Mouse (Mus musculus) neural tube, embryonic 12.5 days (tissue): ENCODE results near the gene Ugt1a6a. TPM values are rescaled to one million over a fixed set of nuclear protein-coding genes. Genes with fewer than 3 reads are reported as not detected.
"Not testable (repeated sequence)": the region's sequence is repeated elsewhere in the genome, so short reads cannot be mapped to it uniquely, and the experiment has no call there.

Source experiments
- ATAC-seq: fragments of 200-750 bp; cut with Nextera tagmentation; 2 replicates; pipeline ENCODE4 v1.8.0; 2017; ENCODE audit warnings: low read depth, mild to moderate bottlenecking, moderate TSS enrichment, moderate library complexity; ENCODE audit not compliant: low FRiP score
- H3K27ac ChIP-seq: fragments of 300-500 bp; sonication (generic); 2 replicates; pipeline ENCODE4 v1.5.1; 2016
- H3K27me3 ChIP-seq: fragments of 300-500 bp; sonication (generic); replicated peaks from 2 replicates; pipeline ENCODE4 v1.6.1; 2016; ENCODE audit warnings: mild to moderate bottlenecking
- H3K36me3 ChIP-seq: fragments of 300-500 bp; sonication (generic); 2 replicates; pipeline ENCODE4 v1.6.1; 2016; ENCODE audit warnings: mild to moderate bottlenecking
- H3K4me1 ChIP-seq: fragments of 300-500 bp; sonication (generic); 2 replicates; pipeline ENCODE4 v1.6.1; 2016
- H3K4me2 ChIP-seq: fragments of 300-500 bp; sonication (generic); replicated peaks from 2 replicates; pipeline ENCODE4 v1.6.1; 2016; ENCODE audit warnings: mild to moderate bottlenecking
- H3K4me3 ChIP-seq: fragments of 300-500 bp; sonication (generic); 2 replicates; pipeline ENCODE4 v1.5.1; 2016
- H3K9ac ChIP-seq: fragments of 300-500 bp; sonication (generic); 2 replicates; pipeline ENCODE4 v1.6.1; 2016; ENCODE audit warnings: mild to moderate bottlenecking
- H3K9me3 ChIP-seq: fragments of 300-500 bp; sonication (generic); 2 replicates; pipeline ENCODE4 v1.6.1; 2016; ENCODE audit warnings: mild to moderate bottlenecking
- WGBS: fragments of 180-500 bp; shearing (Covaris S2); methylation state at CpG from one replicate; pipeline ENCODE4 v1.1.7; 2016; 5-methylcytosine and 5-hydroxymethylcytosine counted together
- polyA plus RNA-seq: library from polyadenylated mRNA; unstranded; fragments of >200 nt; fragmentation: Nextera tagmentation; extraction: Ambion mirVana; gene quantifications from 2 replicates; pipeline ENCODE4 v1.2.1, GENCODE M21; 2016

Gene Ugt1a6a
- polyA plus RNA-seq = 0.09 and 0.65 TPM in 2 replicates

- H3K27me3 ChIP-seq, H3K4me1 ChIP-seq, H3K36me3 ChIP-seq, H3K9ac ChIP-seq, H3K4me3 ChIP-seq, H3K9me3 ChIP-seq, H3K27ac ChIP-seq, ATAC-seq, H3K4me2 ChIP-seq: not testable (repeated sequence)
- WGBS = 62% methylated on average over 5 of the region's 5 CpGs
Measured at GRCm38 (mm10) chr1:88134457-88135011, at the start of gene Ugt1a6a. Ugt1a6a (plus strand) TSS chr1:88134809.

- no peaks in the 10 kb centered on the region for H3K4me1 ChIP-seq
- 69% methylated on average over 1 of the region's 1 CpGs for WGBS
- H3K36me3 ChIP-seq = no peaks in the 10 kb centered on the region
- H3K9me3 ChIP-seq = no peaks in the 10 kb centered on the region
- ATAC-seq = no peak
- no peak overlapping the region for H3K27ac ChIP-seq
- no peak overlapping the region for H3K4me2 ChIP-seq
- H3K9ac ChIP-seq = no peak overlapping the region
- H3K27me3 ChIP-seq = no peaks in the 10 kb centered on the region
- H3K4me3 ChIP-seq = no peak overlapping the region
Measured at GRCm38 (mm10) chr1:88086125-88086524, 48.5 kb upstream of the Ugt1a6a start.

GRCm38 (mm10) chr1:88087513-88087912 is 47.1 kb upstream of the Ugt1a6a start, which contains the start of gene Ugt1a8:
Ugt1a8 (plus strand) TSS chr1:88087813.
- no peaks in the 10 kb centered on the region for H3K36me3 ChIP-seq
- no peak for ATAC-seq
- H3K9ac ChIP-seq = no peak within 1 kb of the TSS
- WGBS = 80% methylated on average over 3 of the region's 3 CpGs
- no peak within 1 kb of the TSS for H3K27ac ChIP-seq
- no peaks in the 10 kb centered on the region for H3K9me3 ChIP-seq
- no peaks in the 10 kb centered on the region for H3K27me3 ChIP-seq
- no peak within 1 kb of the TSS for H3K4me3 ChIP-seq
- H3K4me2 ChIP-seq = no peak within 1 kb of the TSS
- no peaks in the 10 kb centered on the region for H3K4me1 ChIP-seq

GRCm38 (mm10) chr1:88092341-88092740 is 42.3 kb upstream of the Ugt1a6a start:
- Histone ChIP-seq H3K27ac (no peak overlapping the region), H3K36me3 (no peaks in the 10 kb centered on the region), H3K9me3 (no peaks in the 10 kb centered on the region), H3K27me3 (no peaks in the 10 kb centered on the region), H3K4me3 (no peak overlapping the region), H3K4me1 (no peaks in the 10 kb centered on the region), H3K9ac (no peak overlapping the region), H3K4me2 (no peak overlapping the region)
- ATAC-seq = no peak

GRCm38 (mm10) chr1:88094270-88094676 is 40.3 kb upstream of the Ugt1a6a start:
- not testable (repeated sequence) for H3K4me2 ChIP-seq, H3K9me3 ChIP-seq, H3K4me1 ChIP-seq, H3K4me3 ChIP-seq, H3K27ac ChIP-seq, H3K9ac ChIP-seq, H3K36me3 ChIP-seq, ATAC-seq, H3K27me3 ChIP-seq
- whole genome bisulfite sequencing = 82% methylated on average over 3 of the region's 3 CpGs

GRCm38 (mm10) chr1:88094941-88095492 is 39.6 kb upstream of the Ugt1a6a start, which contains the start of gene Ugt1a7c:
Ugt1a7c (plus strand) TSS chr1:88095062.
- no peak within 1 kb of the TSS for H3K4me2 ChIP-seq
- WGBS = 52% methylated on average over 10 of the region's 10 CpGs
- H3K36me3 ChIP-seq = no peaks in the 10 kb centered on the region
- H3K27ac ChIP-seq = no peak within 1 kb of the TSS
- H3K9me3 ChIP-seq = no peaks in the 10 kb centered on the region
- H3K4me1 ChIP-seq = no peaks in the 10 kb centered on the region
- no peaks in the 10 kb centered on the region for H3K27me3 ChIP-seq
- no peak within 1 kb of the TSS for H3K4me3 ChIP-seq
- H3K9ac ChIP-seq = no peak within 1 kb of the TSS
- ATAC-seq = no peak

- not testable (repeated sequence) for H3K27me3 ChIP-seq, H3K4me3 ChIP-seq, H3K4me2 ChIP-seq, H3K9ac ChIP-seq, H3K4me1 ChIP-seq, H3K9me3 ChIP-seq, H3K36me3 ChIP-seq, H3K27ac ChIP-seq, ATAC-seq
- WGBS = 96% methylated on average over 3 of the region's 3 CpGs
Measured at GRCm38 (mm10) chr1:88098546-88098945, 36.1 kb upstream of the Ugt1a6a start.

GRCm38 (mm10) chr1:88099691-88100090 is 34.9 kb upstream of the Ugt1a6a start:
- not testable (repeated sequence) for H3K9me3 ChIP-seq, ATAC-seq, H3K9ac ChIP-seq, H3K36me3 ChIP-seq, H3K4me3 ChIP-seq, H3K27me3 ChIP-seq, H3K4me2 ChIP-seq, H3K27ac ChIP-seq, H3K4me1 ChIP-seq
- 76% methylated on average over 2 of the region's 2 CpGs for WGBS

GRCm38 (mm10) chr1:88103019-88103418 is 31.6 kb upstream of the Ugt1a6a start, which contains the start of gene Ugt1a6b:
Ugt1a6b (plus strand) TSS chr1:88103252.
- H3K4me2 ChIP-seq, ATAC-seq, H3K9me3 ChIP-seq, H3K36me3 ChIP-seq, H3K27ac ChIP-seq, H3K9ac ChIP-seq, H3K27me3 ChIP-seq, H3K4me3 ChIP-seq, H3K4me1 ChIP-seq: not testable (repeated sequence)
- WGBS = 79% methylated on average over 3 of the region's 3 CpGs

- H3K4me3 ChIP-seq, H3K4me1 ChIP-seq, H3K9me3 ChIP-seq, H3K27ac ChIP-seq, H3K36me3 ChIP-seq, H3K4me2 ChIP-seq, ATAC-seq, H3K9ac ChIP-seq, H3K27me3 ChIP-seq: not testable (repeated sequence)
- 86% methylated on average over 5 of the region's 5 CpGs for WGBS
Measured at GRCm38 (mm10) chr1:88103697-88104468, 30.7 kb upstream of the Ugt1a6a start.

GRCm38 (mm10) chr1:88104667-88105430 is 29.8 kb upstream of the Ugt1a6a start:
- Histone ChIP-seq H3K27me3 (no peaks in the 10 kb centered on the region), H3K9ac (no peak overlapping the region), H3K4me3 (no peak overlapping the region), H3K4me1 (no peaks in the 10 kb centered on the region), H3K9me3 (no peaks in the 10 kb centered on the region), H3K36me3 (no peaks in the 10 kb centered on the region), H3K4me2 (no peak overlapping the region), H3K27ac (no peak overlapping the region)
- no peak for ATAC-seq
- 84% methylated on average over 1 of the region's 1 CpGs for WGBS

GRCm38 (mm10) chr1:88105656-88106055 is 29.0 kb upstream of the Ugt1a6a start:
- Histone ChIP-seq H3K36me3 (no peaks in the 10 kb centered on the region), H3K4me1 (no peaks in the 10 kb centered on the region), H3K9ac (no peak overlapping the region), H3K27ac (no peak overlapping the region), H3K4me3 (no peak overlapping the region), H3K27me3 (no peaks in the 10 kb centered on the region), H3K4me2 (no peak overlapping the region), H3K9me3 (no peaks in the 10 kb centered on the region)
- WGBS = 68% methylated on average over 2 of the region's 2 CpGs
- no peak for ATAC-seq
